Mouse (Mus musculus) midbrain, embryonic 12.5 days (tissue): ENCODE results near the gene Chchd3. TPM values are rescaled to one million over a fixed set of nuclear protein-coding genes. Genes with fewer than 3 reads are reported as not detected.

Experiments
- ATAC-seq: fragments of 200-750 bp; cut with Nextera tagmentation; 2 replicates; pipeline ENCODE4 v1.8.0; 2017; ENCODE audit warnings: low read depth, moderate TSS enrichment, moderate library complexity; ENCODE audit not compliant: low FRiP score
- H3K27ac ChIP-seq: fragments of 300-500 bp; sonication (generic); replicated peaks from 2 replicates; pipeline ENCODE4 v1.5.1; 2016; ENCODE audit warnings: mild to moderate bottlenecking
- H3K27me3 ChIP-seq: fragments of 300-500 bp; sonication (generic); 2 replicates; pipeline ENCODE4 v1.6.1; 2016; ENCODE audit warnings: mild to moderate bottlenecking
- H3K36me3 ChIP-seq: fragments of 300-500 bp; sonication (generic); 2 replicates; pipeline ENCODE4 v1.6.1; 2016
- H3K4me1 ChIP-seq: fragments of 300-500 bp; sonication (generic); 2 replicates; pipeline ENCODE4 v1.6.1; 2016
- H3K4me2 ChIP-seq: fragments of 300-500 bp; sonication (generic); replicated peaks from 2 replicates; pipeline ENCODE4 v1.6.1; 2016; ENCODE audit warnings: mild to moderate bottlenecking, moderate library complexity
- H3K4me3 ChIP-seq: fragments of 300-500 bp; sonication (generic); 2 replicates; pipeline ENCODE4 v1.5.1; 2016; ENCODE audit warnings: mild to moderate bottlenecking
- H3K9ac ChIP-seq: fragments of 300-500 bp; sonication (generic); replicated peaks from 2 replicates; pipeline ENCODE4 v1.6.1; 2016; ENCODE audit warnings: mild to moderate bottlenecking, moderate library complexity
- H3K9me3 ChIP-seq: fragments of 300-500 bp; sonication (generic); 2 replicates; pipeline ENCODE4 v1.6.1; 2016; ENCODE audit warnings: mild to moderate bottlenecking
- WGBS: fragments of 180-500 bp; shearing (Covaris S2); methylation state at CpG from one replicate; pipeline ENCODE4 v1.1.7; 2016; 5-methylcytosine and 5-hydroxymethylcytosine counted together
- polyA plus RNA-seq: library from polyadenylated mRNA; unstranded; fragments of >200 nt; fragmentation: Nextera tagmentation; extraction: Ambion mirVana; gene quantifications from 2 replicates; pipeline ENCODE4 v1.2.1, GENCODE M21; 2016

Chchd3 gene
- polyA plus RNA-seq, 1 experiment from 2014 or later, result 118 TPM

GRCm38 (mm10) chr6:32837165-32837938 lies 222.7 kb downstream of the Chchd3 start:
- Histone ChIP-seq H3K9me3 (no peaks in the 10 kb centered on the region), H3K9ac (no peak overlapping the region), H3K27me3 (no peaks in the 10 kb centered on the region), H3K27ac (no peak overlapping the region), H3K4me2 (no peak overlapping the region), H3K36me3 (no peaks in the 10 kb centered on the region), H3K4me1 (no peaks in the 10 kb centered on the region; the same call in 1 of the 2 replicates), H3K4me3 (no peak overlapping the region)
- ATAC-seq, result no peak
- 76% methylated on average over 7 of the region's 7 CpGs for WGBS

GRCm38 (mm10) chr6:32823856-32824620 lies 236.0 kb downstream of the Chchd3 start:
- H3K4me1 ChIP-seq, result no peaks in the 10 kb centered on the region

GRCm38 (mm10) chr6:32818961-32819360 lies 241.1 kb downstream of the Chchd3 start:
- WGBS, result 73% methylated on average over 4 of the region's 4 CpGs
- no peak overlapping the region for H3K4me2 ChIP-seq
- no peaks in the 10 kb centered on the region for H3K4me1 ChIP-seq
- no peak overlapping the region for H3K4me3 ChIP-seq
- no peak for ATAC-seq
- no peak overlapping the region for H3K27ac ChIP-seq
- H3K27me3 ChIP-seq, result no peaks in the 10 kb centered on the region
- H3K9me3 ChIP-seq, result no peaks in the 10 kb centered on the region
- H3K9ac ChIP-seq, result no peak overlapping the region
- H3K36me3 ChIP-seq, result no peaks in the 10 kb centered on the region

More at GRCm38 (mm10) chr6:32823856-32824620, 236.0 kb downstream of the Chchd3 start:
- H3K4me2 ChIP-seq, result no peak overlapping the region
- no peaks in the 10 kb centered on the region for H3K27me3 ChIP-seq
- H3K9ac ChIP-seq, result no peak overlapping the region
- WGBS, result 88% methylated on average over 12 of the region's 12 CpGs
- no peaks in the 10 kb centered on the region for H3K36me3 ChIP-seq
- H3K4me3 ChIP-seq, result no peak overlapping the region
- no peak overlapping the region for H3K27ac ChIP-seq
- ATAC-seq, result no peak
- H3K9me3 ChIP-seq, result no peaks in the 10 kb centered on the region

- H3K4me2 ChIP-seq, result no peak overlapping the region
- H3K36me3 ChIP-seq, result no peaks in the 10 kb centered on the region
- no peak overlapping the region for H3K4me3 ChIP-seq
- no peak overlapping the region for H3K9ac ChIP-seq
- no peaks in the 10 kb centered on the region for H3K27me3 ChIP-seq
- no peak for ATAC-seq
- H3K9me3 ChIP-seq, result no peaks in the 10 kb centered on the region
- WGBS, result 98% methylated on average over 1 of the region's 1 CpGs
- no peak overlapping the region for H3K27ac ChIP-seq
- 0 out of 2 replicates have a peak, but pooled peaks cover 2% of the 10 kb centered on the region for H3K4me1 ChIP-seq
Measured at GRCm38 (mm10) chr6:32808796-32809195, 251.3 kb downstream of the Chchd3 start.

- WGBS, result 56% methylated on average over 4 of the region's 4 CpGs
- H3K27ac ChIP-seq, result no peak overlapping the region
- H3K4me1 ChIP-seq, result 0 out of 2 replicates have a peak, but pooled peaks cover 2% of the 10 kb centered on the region
Measured at GRCm38 (mm10) chr6:32807771-32808170, 252.3 kb downstream of the Chchd3 start.

GRCm38 (mm10) chr6:32803646-32804045 lies 256.4 kb downstream of the Chchd3 start:
- ATAC-seq, result no peak
- H3K4me3 ChIP-seq, result no peak overlapping the region
- H3K4me2 ChIP-seq, result no peak overlapping the region
- WGBS, result 94% methylated on average over 4 of the region's 4 CpGs
- no peaks in the 10 kb centered on the region for H3K27me3 ChIP-seq
- H3K36me3 ChIP-seq, result 0 out of 2 replicates have a peak, but pooled peaks cover 10% of the 10 kb centered on the region
- H3K4me1 ChIP-seq, result 0 out of 2 replicates have a peak, but pooled peaks cover 2% of the 10 kb centered on the region
- H3K9me3 ChIP-seq, result no peaks in the 10 kb centered on the region
- no peak overlapping the region for H3K27ac ChIP-seq
- no peak overlapping the region for H3K9ac ChIP-seq

More at GRCm38 (mm10) chr6:32807771-32808170, 252.3 kb downstream of the Chchd3 start:
- Histone ChIP-seq H3K27me3 (no peaks in the 10 kb centered on the region), H3K4me2 (no peak overlapping the region), H3K4me3 (no peak overlapping the region), H3K9me3 (no peaks in the 10 kb centered on the region), H3K36me3 (no peaks in the 10 kb centered on the region), H3K9ac (no peak overlapping the region)
- no peak for ATAC-seq

- Histone ChIP-seq H3K27ac (no peak overlapping the region), H3K9me3 (no peaks in the 10 kb centered on the region), H3K4me1 (no peaks in the 10 kb centered on the region), H3K27me3 (no peaks in the 10 kb centered on the region), H3K36me3 (0 out of 2 replicates have a peak, but pooled peaks cover 12% of the 10 kb centered on the region), H3K4me2 (no peak overlapping the region), H3K4me3 (no peak overlapping the region), H3K9ac (no peak overlapping the region)
- ATAC-seq, result no peak
- 92% methylated on average over 6 of the region's 6 CpGs for WGBS
Measured at GRCm38 (mm10) chr6:32801776-32802175, 258.3 kb downstream of the Chchd3 start.

- Histone ChIP-seq H3K4me3 (no peak overlapping the region), H3K4me2 (no peak overlapping the region), H3K27me3 (no peaks in the 10 kb centered on the region), H3K9ac (no peak overlapping the region), H3K4me1 (peaks cover 3% of the 10 kb centered on the region; the same call in 1 of the 2 replicates), H3K9me3 (no peaks in the 10 kb centered on the region), H3K36me3 (0 out of 2 replicates have a peak, but pooled peaks cover 13% of the 10 kb centered on the region), H3K27ac (no peak overlapping the region)
- WGBS, result 21% methylated on average over 4 of the region's 4 CpGs
- ATAC-seq, result no peak
Measured at GRCm38 (mm10) chr6:32797525-32797924, 262.5 kb downstream of the Chchd3 start.

GRCm38 (mm10) chr6:32795653-32796500 lies 264.2 kb downstream of the Chchd3 start:
- Histone ChIP-seq H3K4me1 (peaks cover 3% of the 10 kb centered on the region; the same call in 1 of the 2 replicates), H3K4me2 (no peak overlapping the region), H3K9ac (no peak overlapping the region), H3K9me3 (no peaks in the 10 kb centered on the region), H3K4me3 (no peak overlapping the region), H3K36me3 (peaks cover 7% of the 10 kb centered on the region; the same call in 1 of the 2 replicates), H3K27me3 (no peaks in the 10 kb centered on the region), H3K27ac (no peak overlapping the region)
- 71% methylated on average over 8 of the region's 8 CpGs for WGBS
- no peak for ATAC-seq

- WGBS, result 100% methylated on average over 1 of the region's 1 CpGs
- H3K4me1 ChIP-seq, result peaks cover 3% of the 10 kb centered on the region; the same call in 1 of the 2 replicates
Measured at GRCm38 (mm10) chr6:32793575-32793974, 266.5 kb downstream of the Chchd3 start.

GRCm38 (mm10) chr6:32793163-32793562 lies 266.9 kb downstream of the Chchd3 start:
- WGBS, result 95% methylated on average over 3 of the region's 3 CpGs
- H3K4me2 ChIP-seq, result no peak overlapping the region
- no peak for ATAC-seq
- no peaks in the 10 kb centered on the region for H3K27me3 ChIP-seq
- H3K4me3 ChIP-seq, result no peak overlapping the region
- no peaks in the 10 kb centered on the region for H3K9me3 ChIP-seq
- H3K4me1 ChIP-seq, result peaks cover 3% of the 10 kb centered on the region; the same call in 1 of the 2 replicates
- peaks cover 7% of the 10 kb centered on the region; the same call in 1 of the 2 replicates for H3K36me3 ChIP-seq
- no peak overlapping the region for H3K27ac ChIP-seq
- H3K9ac ChIP-seq, result no peak overlapping the region

More at GRCm38 (mm10) chr6:32793575-32793974, 266.5 kb downstream of the Chchd3 start:
- H3K4me3 ChIP-seq, result no peak overlapping the region
- no peaks in the 10 kb centered on the region for H3K27me3 ChIP-seq
- no peak overlapping the region for H3K27ac ChIP-seq
- peaks cover 7% of the 10 kb centered on the region; the same call in 1 of the 2 replicates for H3K36me3 ChIP-seq
- H3K4me2 ChIP-seq, result no peak overlapping the region
- no peak for ATAC-seq
- no peak overlapping the region for H3K9ac ChIP-seq
- no peaks in the 10 kb centered on the region for H3K9me3 ChIP-seq
